Mouse (Mus musculus) liver, embryonic 14.5 days (tissue): ENCODE results near the gene Kank2. TPM values are rescaled to one million over a fixed set of nuclear protein-coding genes. Genes with fewer than 3 reads are reported as not detected.

Experiments used
- ATAC-seq: fragments of 200-750 bp; cut with Nextera tagmentation; 2 replicates; pipeline ENCODE4 v1.8.0; 2017; ENCODE audit warnings: moderate number of reproducible peaks, mild to moderate bottlenecking, moderate library complexity; ENCODE audit not compliant: insufficient read depth
- DNase-seq, 3 experiments: peaks; one replicate each; pipeline ENCODE4 v3.0.0-alpha.2; 2012 to 2013; ENCODE audit warnings: low read depth in 3 of 3, low spot score in 3 of 3
- H3K27ac ChIP-seq: fragments of 300-500 bp; sonication (generic); 2 replicates; pipeline ENCODE4 v1.5.1; 2014; ENCODE audit warnings: moderate library complexity, mild to moderate bottlenecking, control low read depth, inconsistent platforms
- H3K27me3 ChIP-seq: fragments of 300-500 bp; sonication (generic); 2 replicates; pipeline ENCODE4 v1.6.1; 2014; ENCODE audit warnings: mild to moderate bottlenecking, low read length, moderate library complexity; ENCODE audit not compliant: control insufficient read depth, insufficient read depth
- H3K36me3 ChIP-seq: fragments of 300-500 bp; sonication (generic); replicated peaks from 2 replicates; pipeline ENCODE4 v1.6.1; 2014; ENCODE audit warnings: low read depth; ENCODE audit not compliant: control insufficient read depth, insufficient read depth
- H3K4me1 ChIP-seq, 2 experiments: fragments of 200-500 bp in 1 of 2; fragments of 300-500 bp in 1 of 2; sonication (generic) in 1 of 2; replicated peaks; 2 replicates each; pipeline ENCODE4 v1.6.1; 2012 to 2014; ENCODE audit warnings: antibody characterized with exemption in 1 of 2, inconsistent platforms in 1 of 2, low read length in 1 of 2; ENCODE audit not compliant: control insufficient read depth in 2 of 2, insufficient read depth in 2 of 2
- H3K4me2 ChIP-seq: fragments of 300-500 bp; sonication (generic); 2 replicates; pipeline ENCODE4 v1.6.1; 2014; ENCODE audit warnings: low read depth, mild to moderate bottlenecking, control low read depth, moderate library complexity
- H3K4me3 ChIP-seq, 2 experiments: fragments of 200-500 bp in 1 of 2; fragments of 300-500 bp in 1 of 2; sonication (generic) in 1 of 2; 2 replicates each; pipeline ENCODE4 v1.5.1; 2012 to 2014; ENCODE audit warnings: low read depth in 2 of 2, low read length in 2 of 2, mild to moderate bottlenecking in 2 of 2, control low read depth in 1 of 2, inconsistent platforms in 1 of 2, moderate library complexity in 1 of 2; ENCODE audit not compliant: insufficient read depth in 1 of 2
- H3K9ac ChIP-seq: fragments of 300-500 bp; sonication (generic); replicated peaks from 2 replicates; pipeline ENCODE4 v1.6.1; 2014; ENCODE audit warnings: mild to moderate bottlenecking, control low read depth, moderate library complexity
- H3K9me3 ChIP-seq: fragments of 300-500 bp; sonication (generic); 2 replicates; pipeline ENCODE4 v1.6.1; 2016; ENCODE audit warnings: low read length, mixed read lengths; ENCODE audit not compliant: control insufficient read depth
- CTCF ChIP-seq: IDR thresholded peaks from 2 replicates; pipeline ENCODE4 v1.5.1; 2016; ENCODE audit warnings: antibody characterized with exemption, low read depth, control low read depth
- EP300 ChIP-seq: IDR thresholded peaks from 2 replicates; pipeline ENCODE4 v1.6.1; 2016; ENCODE audit warnings: antibody characterized with exemption, low read depth
- WGBS: fragments of 180-500 bp; shearing (Covaris S2); extraction: QIAGEN DNeasy Blood & Tissue Kit; methylation state at CpG from one replicate; pipeline ENCODE4 v1.1.7; 2014; ENCODE audit not compliant: insufficient replicate concordance; 5-methylcytosine and 5-hydroxymethylcytosine counted together
- polyA plus RNA-seq, 2 experiments: library from polyadenylated mRNA; depleted of rRNA in 1 of 2; stranded (reverse) in 1 of 2; unstranded in 1 of 2; fragments of >200 nt; fragmentation: Nextera tagmentation in 1 of 2; extraction: Ambion mirVana in 1 of 2; gene quantifications; 2 replicates each; pipeline versions ENCODE4 v1.2.1 to v1.2.3; 2012 to 2014

The Kank2 gene
- polyA plus RNA-seq (2012; rRNA removed), result 3.9 and 4.2 TPM in 2 replicates
- 1.2 and 1.4 TPM in 2 replicates for polyA plus RNA-seq (2014; fragmentation: Nextera tagmentation; extraction: Ambion mirVana)

DNA sequence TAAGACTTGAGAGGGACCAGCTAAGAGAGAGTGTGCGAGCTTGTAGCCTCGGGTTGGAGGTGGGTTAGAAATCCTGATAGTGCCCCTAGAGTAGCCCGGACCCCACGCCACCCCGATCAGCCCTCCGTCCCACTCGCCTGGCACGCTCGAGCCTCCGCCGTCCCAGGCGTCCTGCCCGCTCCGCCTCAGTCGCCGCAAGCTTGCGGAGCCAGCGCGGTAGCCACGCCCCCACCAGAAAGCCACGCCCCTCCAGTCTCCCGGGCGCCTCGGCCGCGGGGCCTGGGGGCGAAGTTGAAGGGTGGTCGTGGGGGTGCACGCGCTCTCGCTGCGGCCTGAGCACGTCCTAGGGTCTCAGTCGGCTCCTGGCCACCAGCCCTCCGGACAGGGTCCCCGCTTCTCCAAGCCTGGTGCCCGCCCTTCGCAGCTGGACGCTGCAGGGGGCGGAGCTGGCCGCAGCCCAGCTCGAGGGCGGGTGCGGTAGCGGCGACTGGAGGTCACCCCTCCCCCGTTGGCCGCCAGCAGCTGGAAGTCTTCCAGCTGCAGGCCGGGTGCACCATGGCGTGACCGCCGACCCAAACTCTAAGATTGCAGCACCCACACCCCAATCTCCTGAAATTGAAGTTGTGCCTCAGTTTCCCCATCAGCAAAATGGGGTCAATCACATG is at the start of gene Kank2:
Gene Kank2, minus strand, starts transcription at position 400 of the 665 bp plus-strand sequence.
- H3K4me2 ChIP-seq, result peak within 1 kb of the TSS; percentile 56
- H3K4me3 ChIP-seq, result peak within 1 kb of the TSS; percentile 55 to 66
- H3K4me1 ChIP-seq, result peaks cover 0 to 5% of the 10 kb centered on the region in 2 experiments; a peak in 3 of 4 replicates
- no peaks in the 10 kb centered on the region for H3K36me3 ChIP-seq
- TF ChIP-seq CTCF (no peak), EP300 (no peak)
- H3K27ac ChIP-seq, result no peak within 1 kb of the TSS
- WGBS, result under 1% methylated on average over 52 of the region's 52 CpGs
- no peaks in the 10 kb centered on the region for H3K9me3 ChIP-seq
- H3K27me3 ChIP-seq, result no peaks in the 10 kb centered on the region; the same call in 1 of the 2 replicates
- ATAC-seq, result peak; percentile 75
- peak; percentile 32 to 36 (median 35) for DNase-seq
- H3K9ac ChIP-seq, result peak within 1 kb of the TSS; percentile 63

GRCm38 (mm10) chr9:21847926-21848325 is 49.4 kb upstream of the Kank2 start:
- peaks cover 4 to 10% of the 10 kb centered on the region in 2 experiments; a peak in 3 of 4 replicates for H3K4me1 ChIP-seq
- no peak overlapping the region for H3K9ac ChIP-seq
- H3K27me3 ChIP-seq, result no peaks in the 10 kb centered on the region
- H3K36me3 ChIP-seq, result no peaks in the 10 kb centered on the region
- H3K4me3 ChIP-seq, result no peak overlapping the region
- WGBS, result 36% methylated on average over 10 of the region's 10 CpGs
- no peak for ATAC-seq
- no peak overlapping the region for H3K4me2 ChIP-seq
- H3K27ac ChIP-seq, result no peak overlapping the region
- DNase-seq, result no peak
- H3K9me3 ChIP-seq, result no peaks in the 10 kb centered on the region
- TF ChIP-seq EP300 (no peak), CTCF (no peak)

DNA sequence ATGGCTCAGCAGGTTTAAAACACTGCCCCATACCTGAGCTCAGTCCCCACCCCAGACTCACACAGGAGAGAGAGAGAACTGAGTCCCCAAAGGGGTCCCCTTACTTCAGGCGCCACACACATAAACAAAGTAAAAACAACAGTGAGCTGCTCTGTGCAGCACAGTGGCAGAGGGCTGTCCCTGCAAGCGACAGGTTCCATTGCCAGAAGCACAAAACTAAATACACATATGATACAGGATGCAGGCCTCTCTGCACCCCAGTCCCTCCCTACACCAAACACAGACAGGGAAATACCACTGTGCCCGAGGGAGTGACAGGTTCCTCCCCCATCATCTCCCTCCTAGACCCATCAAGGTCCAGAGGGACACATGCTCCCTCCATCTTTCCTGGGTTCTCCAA is 48.9 kb upstream of the Kank2 start:
- H3K4me3 ChIP-seq, result no peak overlapping the region
- peaks cover 4 to 7% of the 10 kb centered on the region in 2 experiments; a peak in 2 of 4 replicates for H3K4me1 ChIP-seq
- H3K27me3 ChIP-seq, result no peaks in the 10 kb centered on the region
- no peak for DNase-seq
- ATAC-seq, result no peak
- H3K9me3 ChIP-seq, result no peaks in the 10 kb centered on the region
- 33% methylated on average over 3 of the region's 3 CpGs for WGBS
- H3K4me2 ChIP-seq, result no peak overlapping the region
- H3K9ac ChIP-seq, result no peak overlapping the region
- no peak for TF ChIP-seq EP300
- TF ChIP-seq CTCF, result no peak
- H3K27ac ChIP-seq, result no peak overlapping the region
- H3K36me3 ChIP-seq, result no peaks in the 10 kb centered on the region

DNA sequence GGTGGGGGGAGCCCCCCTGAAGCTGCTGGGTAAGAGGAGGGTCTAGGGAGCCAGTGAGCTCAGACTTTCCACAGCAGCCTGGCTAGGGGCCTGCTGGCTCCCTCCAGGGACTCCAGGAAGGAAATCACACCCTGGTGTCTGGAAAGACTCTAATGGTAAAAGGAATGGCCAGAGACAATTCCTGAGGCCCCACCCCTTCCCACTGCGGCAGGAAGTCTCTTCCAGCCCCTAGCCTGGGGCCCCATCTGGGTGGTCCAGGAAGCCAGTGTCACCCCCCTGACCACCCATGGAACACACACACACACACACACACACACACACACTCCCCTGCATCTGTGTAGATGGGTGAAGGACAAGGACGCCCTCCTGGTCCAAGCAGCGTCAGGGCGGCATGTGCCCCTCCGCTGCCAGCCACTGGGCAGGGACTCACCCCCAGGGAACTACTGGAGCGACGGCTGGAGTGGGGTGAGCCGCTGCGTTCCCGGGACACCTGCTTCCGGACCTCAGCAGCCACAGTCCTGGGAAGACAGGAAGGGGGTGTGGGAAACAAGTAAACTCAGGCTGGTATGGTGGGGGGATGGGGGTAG is 48.3 kb upstream of the Kank2 start:
- H3K27ac ChIP-seq, result no peak overlapping the region
- H3K4me1 ChIP-seq, result peaks cover under 1 to 7% of the 10 kb centered on the region in 2 experiments; a peak in 2 of 4 replicates
- H3K4me3 ChIP-seq, result no peak overlapping the region

GRCm38 (mm10) chr9:21845381-21846080 is 47.0 kb upstream of the Kank2 start:
- DNase-seq, result no peak
- Histone ChIP-seq H3K4me1 (peaks cover 0 to 7% of the 10 kb centered on the region in 2 experiments; a peak in 1 of 4 replicates), H3K27ac (no peak overlapping the region), H3K4me2 (no peak overlapping the region), H3K27me3 (no peaks in the 10 kb centered on the region), H3K9ac (no peak overlapping the region), H3K4me3 (no peak overlapping the region), H3K36me3 (no peaks in the 10 kb centered on the region), H3K9me3 (no peaks in the 10 kb centered on the region)
- ATAC-seq, result peak; percentile 20; the same call in 1 of the 2 replicates
- WGBS, result 46% methylated on average over 14 of the region's 14 CpGs
- TF ChIP-seq CTCF (0 out of 2 replicates have a peak, but pooled peaks have one; percentile 21), EP300 (no peak)

More for the DNA sequence above, 48.3 kb upstream of the Kank2 start:
- Histone ChIP-seq H3K9me3 (no peaks in the 10 kb centered on the region), H3K27me3 (no peaks in the 10 kb centered on the region), H3K9ac (no peak overlapping the region), H3K4me2 (no peak overlapping the region), H3K36me3 (no peaks in the 10 kb centered on the region)
- whole genome bisulfite sequencing, result 23% methylated on average over 11 of the region's 11 CpGs
- DNase-seq, result no peak
- TF ChIP-seq EP300 (no peak), CTCF (no peak)
- ATAC-seq, result peak; percentile 32; the same call in 1 of the 2 replicates
